Mouse (Mus musculus) kidney, postnatal 0 days (tissue): ENCODE results near the gene Spock2. TPM values are rescaled to one million over a fixed set of nuclear protein-coding genes. Genes with fewer than 3 reads are reported as not detected.

ENCODE experiments used
- ATAC-seq: fragments of 200-750 bp; cut with Nextera tagmentation; replicated peaks from 2 replicates; pipeline ENCODE4 v1.8.0; 2017; ENCODE audit warnings: low read depth, moderate number of reproducible peaks, moderate TSS enrichment, moderate library complexity; ENCODE audit not compliant: low FRiP score
- DNase-seq: peaks from one replicate; pipeline ENCODE4 v3.0.0-alpha.2; 2016; ENCODE audit warnings: low spot score
- H3K27ac ChIP-seq: fragments of 300-500 bp; sonication (generic); 2 replicates; pipeline ENCODE4 v1.5.1; 2014; ENCODE audit warnings: mild to moderate bottlenecking
- H3K27me3 ChIP-seq: fragments of 300-500 bp; sonication (generic); 2 replicates; pipeline ENCODE4 v1.6.1; 2014; ENCODE audit warnings: low read length, mixed read lengths; ENCODE audit not compliant: insufficient read depth
- H3K36me3 ChIP-seq: fragments of 300-500 bp; sonication (generic); 2 replicates; pipeline ENCODE4 v1.6.1; 2014; ENCODE audit warnings: low read length, mixed read lengths; ENCODE audit not compliant: insufficient read depth
- H3K4me1 ChIP-seq: fragments of 300-500 bp; sonication (generic); replicated peaks from 2 replicates; pipeline ENCODE4 v1.6.1; 2014; ENCODE audit warnings: antibody characterized with exemption, low read length, mixed read lengths; ENCODE audit not compliant: insufficient read depth
- H3K4me2 ChIP-seq: fragments of 300-500 bp; sonication (generic); 2 replicates; pipeline ENCODE4 v1.6.1; 2014; ENCODE audit warnings: mild to moderate bottlenecking, low read length, moderate library complexity, mixed read lengths
- H3K4me3 ChIP-seq: fragments of 300-500 bp; sonication (generic); replicated peaks from 2 replicates; pipeline ENCODE4 v1.5.1; 2014; ENCODE audit warnings: low read depth, low read length
- H3K9ac ChIP-seq: fragments of 300-500 bp; sonication (generic); 2 replicates; pipeline ENCODE4 v1.6.1; 2014; ENCODE audit warnings: low read depth, low read length
- H3K9me3 ChIP-seq: fragments of 300-500 bp; sonication (generic); replicated peaks from 2 replicates; pipeline ENCODE4 v1.6.1; 2016; ENCODE audit warnings: low read length, inconsistent platforms, mixed read lengths
- CTCF ChIP-seq: IDR thresholded peaks from 2 replicates; pipeline ENCODE4 v1.5.1; 2016; ENCODE audit warnings: antibody characterized with exemption, low read depth, mild to moderate bottlenecking, moderate library complexity
- WGBS: fragments of 180-500 bp; shearing (Covaris S2); extraction: QIAGEN DNeasy Blood & Tissue Kit; methylation state at CpG from one replicate; pipeline ENCODE4 v1.1.7; 2014; 5-methylcytosine and 5-hydroxymethylcytosine counted together
- polyA plus RNA-seq: library from polyadenylated mRNA; unstranded; fragments of >200 nt; fragmentation: Nextera tagmentation; extraction: Ambion mirVana; gene quantifications from 2 replicates; pipeline ENCODE4 v1.2.1, GENCODE M21; 2015

Spock2 gene
- 22.0 and 24.2 TPM in 2 replicates for polyA plus RNA-seq

- Histone ChIP-seq H3K9ac (peak within 1 kb of the TSS; percentile 63), H3K27me3 (no peaks in the 10 kb centered on the region; the same call in 1 of the 2 replicates), H3K4me2 (peak within 1 kb of the TSS; percentile 99), H3K4me3 (peak within 1 kb of the TSS; percentile 51), H3K4me1 (peaks cover 8% of the 10 kb centered on the region; the same call in 1 of the 2 replicates), H3K27ac (peak within 1 kb of the TSS; percentile 72), H3K9me3 (no peaks in the 10 kb centered on the region), H3K36me3 (no peaks in the 10 kb centered on the region)
- ATAC-seq (no peak; the same call in 1 of the 2 replicates), DNase-seq (peak; percentile 79)
- no peak for TF ChIP-seq CTCF
- under 1% methylated on average over 22 of the region's 22 CpGs for WGBS
These were observed at the start of gene Spock2 for GRCm38 (mm10) chr10:60106146-60106530. TSS of gene Spock2 (plus strand) at chr10:60106219.

- Histone ChIP-seq H3K4me3 (no peak overlapping the region), H3K9me3 (no peaks in the 10 kb centered on the region), H3K9ac (no peak overlapping the region), H3K4me2 (no peak overlapping the region), H3K36me3 (no peaks in the 10 kb centered on the region), H3K4me1 (no peaks in the 10 kb centered on the region), H3K27me3 (no peaks in the 10 kb centered on the region), H3K27ac (peak overlapping the region; percentile 57; the same call in 1 of the 2 replicates)
- DNase-seq (peak; percentile 20), ATAC-seq (peak; percentile 84)
- 55% methylated on average over 5 of the region's 5 CpGs for WGBS
- peak; percentile 22; the same call in 1 of the 2 replicates for TF ChIP-seq CTCF
These were observed 43.8 kb upstream of the Spock2 start for GRCm38 (mm10) chr10:60062173-60062572.

GRCm38 (mm10) chr10:60062931-60063330 is 43.1 kb upstream of the Spock2 start:
- no peaks in the 10 kb centered on the region for H3K4me1 ChIP-seq
- H3K27me3 ChIP-seq: no peaks in the 10 kb centered on the region
- ATAC-seq (no peak), DNase-seq (peak; percentile 18)
- 26% methylated on average over 5 of the region's 5 CpGs for WGBS
- peak overlapping the region; percentile 57; the same call in 1 of the 2 replicates for H3K27ac ChIP-seq
- no peak overlapping the region for H3K4me2 ChIP-seq
- TF ChIP-seq CTCF: no peak
- H3K9me3 ChIP-seq: no peaks in the 10 kb centered on the region
- no peak overlapping the region for H3K4me3 ChIP-seq
- H3K36me3 ChIP-seq: no peaks in the 10 kb centered on the region
- no peak overlapping the region for H3K9ac ChIP-seq

- no peaks in the 10 kb centered on the region for H3K36me3 ChIP-seq
- no peak overlapping the region for H3K4me3 ChIP-seq
- H3K4me2 ChIP-seq: no peak overlapping the region
- H3K9me3 ChIP-seq: no peaks in the 10 kb centered on the region
- H3K27ac ChIP-seq: no peak overlapping the region
- TF ChIP-seq CTCF: peak; percentile 81
- ATAC-seq (no peak), DNase-seq (peak; percentile 62)
- H3K4me1 ChIP-seq: no peaks in the 10 kb centered on the region
- H3K9ac ChIP-seq: no peak overlapping the region
- H3K27me3 ChIP-seq: no peaks in the 10 kb centered on the region
- 65% methylated on average over 3 of the region's 3 CpGs for WGBS
These were observed 39.5 kb upstream of the Spock2 start for GRCm38 (mm10) chr10:60066524-60066923.

GRCm38 (mm10) chr10:60075159-60075558 is 30.9 kb upstream of the Spock2 start:
- DNase-seq: no peak
- Histone ChIP-seq H3K9ac (no peak overlapping the region), H3K4me3 (no peak overlapping the region), H3K4me2 (no peak overlapping the region), H3K27ac (no peak overlapping the region), H3K9me3 (no peaks in the 10 kb centered on the region), H3K4me1 (peaks cover 8% of the 10 kb centered on the region; the same call in 1 of the 2 replicates), H3K36me3 (no peaks in the 10 kb centered on the region), H3K27me3 (no peaks in the 10 kb centered on the region)
- TF ChIP-seq CTCF: no peak
- WGBS: 73% methylated on average over 1 of the region's 1 CpGs
- ATAC-seq: no peak

GRCm38 (mm10) chr10:60077226-60077625 is 28.8 kb upstream of the Spock2 start:
- Histone ChIP-seq H3K9me3 (no peaks in the 10 kb centered on the region), H3K36me3 (no peaks in the 10 kb centered on the region), H3K4me1 (peaks cover 19% of the 10 kb centered on the region), H3K27ac (no peak overlapping the region), H3K27me3 (no peaks in the 10 kb centered on the region), H3K4me2 (no peak overlapping the region), H3K4me3 (no peak overlapping the region), H3K9ac (no peak overlapping the region)
- WGBS: 81% methylated on average over 7 of the region's 7 CpGs
- DNase-seq (no peak), ATAC-seq (no peak)
- no peak for TF ChIP-seq CTCF
